ENCODE assay signal across 8 mouse cellular contexts in genomic region chr4:139252051-139252760, GRCm38 (mm10). TPM values are rescaled to one million over a fixed set of nuclear protein-coding genes. Genes with fewer than 3 reads are reported as not detected.
DNase-seq lines count a peak whose midpoint lies in the region; ATAC-seq lines count a peak whose summit lies in the region.

No protein-coding gene starts in this region.

- ATAC-seq in hematopoietic stem cell, adult 5-6 weeks (replicated peaks in 1 of 2; ENCODE audit: insufficient read depth in 1 of 2, low FRiP score in 2 of 2, low TSS enrichment in 1 of 2, low read depth in 1 of 2, poor library complexity in 2 of 2, severe bottlenecking in 2 of 2), result peak; percentile 74 to 85

- DNase-seq in MEL-GATA-1-ER (ENCODE audit: extremely low read depth, low read depth), result peak; percentile 51
- peak; percentile 80 to 84 for DNase-seq in cerebellum, adult 18-20 months
- peak; percentile 87 for DNase-seq in forelimb bud, embryonic 11.5 days (ENCODE audit: low read depth, low spot score)
- peak; percentile 72 for DNase-seq in layer of hippocampus, adult 9-10 months (ENCODE audit: low spot score)
- peak; percentile 87 for DNase-seq in lung, postnatal 10 days
- peak; percentile 36 for DNase-seq in retina, adult 2 months (ENCODE audit: low read depth, low spot score)
- DNase-seq in thymus, postnatal 25 days, result peak; percentile 75

RNA-seq across cellular contexts. Expression of gene Pqlc2, which starts 58.3 kb away (rescaled TPM):
- 0.94 TPM in 1 of 2 replicates, not detected in the other for total RNA-seq in hematopoietic stem cell, adult 5-6 weeks (2017)

RNA-seq across cellular contexts. Expression of gene Akr7a5, which starts 58.3 kb away (rescaled TPM):
- 7.9 and 16.1 TPM in 2 replicates for total RNA-seq in hematopoietic stem cell, adult 5-6 weeks (2017)

RNA-seq across cellular contexts. Expression of gene Capzb, which starts 59.5 kb away (rescaled TPM):
- 96.1 and 101 TPM in 2 replicates for total RNA-seq in hematopoietic stem cell, adult 5-6 weeks (2017)

Comparison
In these comparisons a context has a peak if more than half of its experiments do, and no peak if none do; other contexts are left out.
1. Peak in every context shown above with its lines: DNase-seq and ATAC-seq.
2. DNase-seq: peak in every context shown above with its lines; median percentile 87 in forelimb bud, embryonic 11.5 days; 87 in lung, postnatal 10 days; 82 in cerebellum, adult 18-20 months; 75 in thymus, postnatal 25 days; 72 in layer of hippocampus, adult 9-10 months; 51 in MEL-GATA-1-ER; 36 in retina, adult 2 months.